Mouse (Mus musculus): ENCODE results near the gene Abca15. TPM values are rescaled to one million over a fixed set of nuclear protein-coding genes. Genes with fewer than 3 reads are reported as not detected.

The Abca15 gene
- not detected in 2 replicates for polyA plus RNA-seq (2012; rRNA removed)

GRCm38 (mm10) chr7:120328087-120328793, at the start of gene Abca15:
Abca15 (plus strand) TSS chr7:120328670.

DNA sequence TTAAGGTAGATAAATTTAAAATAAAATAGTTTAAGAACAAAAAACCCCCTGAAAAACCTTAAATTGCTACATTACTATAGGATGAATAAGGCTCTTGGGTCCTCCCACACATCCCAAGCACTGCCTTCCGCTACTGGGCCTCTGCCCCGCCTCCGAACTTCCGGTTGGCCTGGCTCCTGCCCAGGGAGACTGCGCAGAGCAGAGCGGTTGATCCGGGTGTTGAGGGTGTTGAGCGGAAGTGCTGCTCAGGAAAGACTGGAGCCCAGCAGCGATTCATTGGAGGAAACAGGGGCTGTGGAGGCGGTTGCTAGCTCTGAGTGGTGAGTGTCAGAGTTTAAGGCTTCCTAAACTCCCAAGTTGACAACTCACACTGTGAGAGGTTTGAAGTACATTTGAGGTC, 81.0 kb downstream of the Abca15 start, which contains the start of gene Abca16:
Gene Abca16 (plus strand): TSS at position 201 of the 400 bp plus-strand sequence.

Other genes with a start within 250 kb of the Abca15 start
- not detected in 2 replicates for gene Dnah3, start 233.4 kb upstream of the Abca15 start, polyA plus RNA-seq (2012; rRNA removed)
- gene Tmem159, start 226.3 kb upstream of the Abca15 start, polyA plus RNA-seq (2012; rRNA removed), result 0.85 and 0.86 TPM in 2 replicates
- gene Zp2, start 183.4 kb upstream of the Abca15 start, polyA plus RNA-seq (2012; rRNA removed), result 0.03 TPM in 1 of 2 replicates, not detected in the other
- gene Anks4b, start 154.8 kb upstream of the Abca15 start, polyA plus RNA-seq (2012; rRNA removed), result 3.8 and 3.9 TPM in 2 replicates
- gene Crym, start 126.6 kb upstream of the Abca15 start, polyA plus RNA-seq (2012; rRNA removed), result 0.05 and 0.28 TPM in 2 replicates
- 0.02 and 0.10 TPM in 2 replicates for gene Abca14, start 124.7 kb upstream of the Abca15 start, polyA plus RNA-seq (2012; rRNA removed)
- gene Abca16, start 81.0 kb downstream of the Abca15 start, polyA plus RNA-seq (2012; rRNA removed), result not detected in 2 replicates

Measured in liver, embryonic 14 days (tissue).